Mouse (Mus musculus) bone marrow macrophage, adult 2 months (primary cell): Measurements from ENCODE around the gene Dok3.

Source experiments
- CTCF ChIP-seq: IDR thresholded peaks from 2 replicates; pipeline ENCODE4 v1.5.1; 2012; ENCODE audit warnings: low read depth, mild to moderate bottlenecking, low read length, moderate library complexity
- POLR2A ChIP-seq: IDR thresholded peaks from 2 replicates; pipeline ENCODE4 v1.6.1; 2012; ENCODE audit warnings: mild to moderate bottlenecking, low read depth, low read length, borderline replicate concordance

GRCm38 (mm10) chr13:55476256-55476655 lies 52.8 kb downstream of the Dok3 start:
- no peak for TF ChIP-seq POLR2A
- TF ChIP-seq CTCF = no peak
